Mouse (Mus musculus): ENCODE measurements around the gene Gm2832. TPM values are rescaled to one million over a fixed set of nuclear protein-coding genes. Genes with fewer than 3 reads are reported as not detected.
"Not testable (repeated sequence)": the region's sequence is repeated elsewhere in the genome, so short reads cannot be mapped to it uniquely, and the experiment has no call there.

The Gm2832 gene
- 0.13 TPM in 1 of 2 replicates, not detected in the other for polyA plus RNA-seq (2014; fragmentation: Nextera tagmentation; extraction: Ambion mirVana)

DNA sequence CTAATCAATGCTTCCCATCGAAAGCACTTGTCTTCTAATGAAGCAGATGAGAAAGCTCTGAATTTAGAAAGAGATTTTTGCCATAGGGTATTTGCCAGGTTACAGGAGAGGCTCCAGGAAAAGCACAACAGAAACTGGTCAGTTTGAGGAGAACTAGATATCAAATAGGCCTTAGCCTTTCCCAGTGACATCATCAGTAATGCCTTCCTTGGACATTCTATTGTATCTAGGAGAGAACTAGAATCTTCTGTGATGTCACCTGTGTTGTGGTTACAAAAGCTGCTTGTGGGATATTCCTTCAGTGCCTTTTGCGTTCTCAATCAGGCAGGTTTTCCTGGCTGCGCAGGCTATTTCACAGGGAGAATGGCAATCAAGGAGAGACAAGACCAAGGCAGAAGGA, at the start of gene Gm2832:
Gene Gm2832, plus strand, starts transcription at position 301 of the 400 bp plus-strand sequence.
- not testable (repeated sequence) for H3K4me2 ChIP-seq (ENCODE audit: low read depth, low read length); H3K27ac ChIP-seq (replicated peaks; ENCODE audit: low read depth, low read length); H3K4me3 ChIP-seq (ENCODE audit: low read depth, low read length); H3K36me3 ChIP-seq (ENCODE audit: control insufficient read depth, insufficient read depth, low read length); H3K9me3 ChIP-seq (ENCODE audit: control insufficient read depth, low read length); H3K4me1 ChIP-seq (ENCODE audit: control insufficient read depth, insufficient read depth, low read length); H3K27me3 ChIP-seq (replicated peaks; ENCODE audit: control insufficient read depth, insufficient read depth, low read length); H3K9ac ChIP-seq (ENCODE audit: low read depth, low read length); ATAC-seq (ENCODE audit: low read depth); DNase-seq (ENCODE audit: low spot score)
- WGBS: 95% methylated on average over 2 of the region's 3 CpGs

- H3K36me3 ChIP-seq (ENCODE audit: control insufficient read depth, insufficient read depth, low read length); DNase-seq (ENCODE audit: low spot score); H3K27ac ChIP-seq (replicated peaks; ENCODE audit: low read depth, low read length); H3K9ac ChIP-seq (ENCODE audit: low read depth, low read length); ATAC-seq (ENCODE audit: low read depth); H3K27me3 ChIP-seq (replicated peaks; ENCODE audit: control insufficient read depth, insufficient read depth, low read length); H3K9me3 ChIP-seq (ENCODE audit: control insufficient read depth, low read length); H3K4me2 ChIP-seq (ENCODE audit: low read depth, low read length); H3K4me1 ChIP-seq (ENCODE audit: control insufficient read depth, insufficient read depth, low read length); H3K4me3 ChIP-seq (ENCODE audit: low read depth, low read length): not testable (repeated sequence)
- 41% methylated on average over 3 of the region's 4 CpGs for WGBS
Measured at GRCm38 (mm10) chr14:41263296-41263695, 15.3 kb upstream of the Gm2832 start.

- H3K36me3 ChIP-seq (ENCODE audit: control insufficient read depth, insufficient read depth, low read length); H3K27ac ChIP-seq (replicated peaks; ENCODE audit: low read depth, low read length); H3K27me3 ChIP-seq (replicated peaks; ENCODE audit: control insufficient read depth, insufficient read depth, low read length); H3K4me1 ChIP-seq (ENCODE audit: control insufficient read depth, insufficient read depth, low read length); H3K9ac ChIP-seq (ENCODE audit: low read depth, low read length); DNase-seq (ENCODE audit: low spot score); H3K9me3 ChIP-seq (ENCODE audit: control insufficient read depth, low read length): not testable (repeated sequence)
- ATAC-seq (ENCODE audit: low read depth): peak; percentile 70
- peak overlapping the region; percentile 50 for H3K4me2 ChIP-seq (ENCODE audit: low read depth, low read length)
- peak overlapping the region; percentile 20; the same call in 1 of the 2 replicates for H3K4me3 ChIP-seq (ENCODE audit: low read depth, low read length)
- WGBS: 7% methylated on average over 17 of the region's 29 CpGs
Measured at GRCm38 (mm10) chr14:41263853-41264755, 14.5 kb upstream of the Gm2832 start.

DNA sequence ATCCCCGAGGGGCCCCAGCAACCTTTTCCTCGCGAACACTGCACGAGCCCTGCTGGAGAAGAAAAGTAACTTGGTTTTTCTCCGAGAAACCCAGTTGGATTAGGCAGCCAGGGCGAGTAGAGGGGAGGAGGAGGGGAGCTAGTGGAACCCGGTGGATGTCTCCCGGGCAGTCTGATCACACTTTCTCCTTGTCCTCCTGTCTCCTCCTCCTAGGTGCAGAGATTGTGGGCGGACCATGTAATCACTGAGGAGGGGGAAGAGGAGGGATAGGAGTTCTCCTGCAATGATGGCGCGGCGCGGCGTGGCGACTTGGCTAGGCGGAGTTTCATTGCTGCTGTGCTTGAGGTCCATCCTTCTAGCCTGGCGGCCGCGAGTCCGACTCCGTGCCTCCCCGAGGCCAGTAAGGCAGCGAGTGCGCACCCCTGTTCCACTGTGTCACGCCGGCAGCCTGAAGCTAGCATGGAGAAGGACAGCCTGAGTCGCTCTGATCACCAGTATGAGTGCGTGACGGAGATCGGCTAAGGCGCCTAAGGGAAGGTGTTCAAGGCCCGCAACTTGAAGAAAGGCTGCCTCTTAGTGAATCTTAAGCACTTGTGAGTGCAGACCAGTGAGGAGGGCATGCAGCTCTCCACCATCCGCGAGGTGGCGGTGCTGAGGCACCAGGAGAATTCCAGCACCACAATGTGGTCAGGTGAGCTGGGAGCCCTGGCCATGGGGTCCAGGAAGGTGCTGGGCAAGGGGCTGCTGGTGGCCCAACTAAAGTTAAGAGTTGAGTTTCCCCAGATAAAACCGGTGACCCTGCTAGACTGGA, 13.6 kb upstream of the Gm2832 start:
- not testable (repeated sequence) for H3K36me3 ChIP-seq (ENCODE audit: control insufficient read depth, insufficient read depth, low read length); H3K4me1 ChIP-seq (ENCODE audit: control insufficient read depth, insufficient read depth, low read length); H3K9me3 ChIP-seq (ENCODE audit: control insufficient read depth, low read length); H3K27ac ChIP-seq (replicated peaks; ENCODE audit: low read depth, low read length); H3K27me3 ChIP-seq (replicated peaks; ENCODE audit: control insufficient read depth, insufficient read depth, low read length); H3K9ac ChIP-seq (ENCODE audit: low read depth, low read length)
- peak; percentile 86 for ATAC-seq (ENCODE audit: low read depth)
- WGBS: 2% methylated on average over 12 of the region's 36 CpGs
- Histone ChIP-seq H3K4me3 (ENCODE audit: low read depth, low read length) (peak overlapping the region; percentile 25; the same call in 1 of the 2 replicates), H3K4me2 (ENCODE audit: low read depth, low read length) (peak overlapping the region; percentile 50)
- DNase-seq (ENCODE audit: low spot score): peak; percentile 2

DNA sequence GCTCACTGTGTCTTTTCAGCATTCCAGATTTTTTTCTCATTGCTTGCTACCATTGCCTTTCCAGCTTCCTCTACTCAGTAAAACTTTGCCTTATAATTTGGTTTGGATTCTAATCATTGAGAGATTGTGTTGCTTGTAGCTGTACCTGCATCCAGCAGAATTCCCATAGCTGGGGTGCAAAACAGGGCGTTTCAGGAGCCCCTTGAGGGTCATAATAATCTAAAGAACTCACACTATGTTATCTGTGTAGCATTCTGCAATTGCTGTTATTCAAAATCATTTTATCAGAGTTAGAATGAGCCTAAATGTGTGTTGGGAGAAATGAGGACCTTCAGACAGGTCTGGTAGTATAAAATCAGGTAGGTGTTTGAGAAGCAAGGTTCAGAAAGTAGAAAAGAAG, 7.4 kb downstream of the Gm2832 start:
- not testable (repeated sequence) for H3K4me1 ChIP-seq (ENCODE audit: control insufficient read depth, insufficient read depth, low read length); H3K27me3 ChIP-seq (replicated peaks; ENCODE audit: control insufficient read depth, insufficient read depth, low read length); H3K36me3 ChIP-seq (ENCODE audit: control insufficient read depth, insufficient read depth, low read length); H3K4me3 ChIP-seq (ENCODE audit: low read depth, low read length); H3K27ac ChIP-seq (replicated peaks; ENCODE audit: low read depth, low read length); H3K9ac ChIP-seq (ENCODE audit: low read depth, low read length); ATAC-seq (ENCODE audit: low read depth); DNase-seq (ENCODE audit: low spot score); H3K9me3 ChIP-seq (ENCODE audit: control insufficient read depth, low read length); H3K4me2 ChIP-seq (ENCODE audit: low read depth, low read length)
- 27% methylated on average over 1 of the region's 1 CpGs for WGBS

Other genes starting within 250 kb of the Gm2832 start
- gene Dydc2, start 209.6 kb upstream of the Gm2832 start, polyA plus RNA-seq (2014; fragmentation: Nextera tagmentation; extraction: Ambion mirVana): 0.29 TPM in 1 of 2 replicates, not detected in the other
- gene Dydc1, start 205.9 kb upstream of the Gm2832 start, polyA plus RNA-seq (2014; fragmentation: Nextera tagmentation; extraction: Ambion mirVana): 0.24 TPM in 1 of 2 replicates, not detected in the other
- 0.15 and 0.20 TPM in 2 replicates for gene Mat1a, start 173.8 kb upstream of the Gm2832 start, polyA plus RNA-seq (2014; fragmentation: Nextera tagmentation; extraction: Ambion mirVana)
- gene Sftpa1, start 147.0 kb upstream of the Gm2832 start, polyA plus RNA-seq (2014; fragmentation: Nextera tagmentation; extraction: Ambion mirVana): not detected in 2 replicates
- not detected in 2 replicates for gene Mbl1, start 127.3 kb upstream of the Gm2832 start, polyA plus RNA-seq (2014; fragmentation: Nextera tagmentation; extraction: Ambion mirVana)
- gene Sftpd, start 93.7 kb upstream of the Gm2832 start, polyA plus RNA-seq (2014; fragmentation: Nextera tagmentation; extraction: Ambion mirVana): 0.26 and 0.39 TPM in 2 replicates
- gene Gm5798, start 69.8 kb downstream of the Gm2832 start, polyA plus RNA-seq (2014; fragmentation: Nextera tagmentation; extraction: Ambion mirVana): not detected in 2 replicates
- not detected in 2 replicates for gene Gm7945, start 107.6 kb downstream of the Gm2832 start, polyA plus RNA-seq (2014; fragmentation: Nextera tagmentation; extraction: Ambion mirVana)
- gene Gm6482, start 129.5 kb downstream of the Gm2832 start, polyA plus RNA-seq (2014; fragmentation: Nextera tagmentation; extraction: Ambion mirVana): not detected in 2 replicates
- gene Gm7954, start 174.7 kb downstream of the Gm2832 start, polyA plus RNA-seq (2014; fragmentation: Nextera tagmentation; extraction: Ambion mirVana): not detected in 2 replicates
- not detected in 2 replicates for gene Gm3486, start 210.7 kb downstream of the Gm2832 start, polyA plus RNA-seq (2014; fragmentation: Nextera tagmentation; extraction: Ambion mirVana)